Mouse (Mus musculus) limb, embryonic 14.5 days (tissue): ENCODE results near the gene Ube2z. TPM values are rescaled to one million over a fixed set of nuclear protein-coding genes. Genes with fewer than 3 reads are reported as not detected.

Source experiments
- ATAC-seq: fragments of 200-750 bp; cut with Nextera tagmentation; 2 replicates; pipeline ENCODE4 v1.8.0; 2017; ENCODE audit warnings: low read depth, moderate number of reproducible peaks, moderate TSS enrichment; ENCODE audit not compliant: low FRiP score
- DNase-seq: peaks from one replicate; pipeline ENCODE4 v3.0.0-alpha.2; 2015; ENCODE audit warnings: low spot score
- H3K27ac ChIP-seq: fragments of 300-500 bp; sonication (generic); replicated peaks from 2 replicates; pipeline ENCODE4 v1.5.1; 2014; ENCODE audit warnings: low read depth, mild to moderate bottlenecking, low read length, moderate library complexity, mixed read lengths
- H3K27me3 ChIP-seq: fragments of 300-500 bp; sonication (generic); 2 replicates; pipeline ENCODE4 v1.6.1; 2014; ENCODE audit warnings: low read length, mixed read lengths; ENCODE audit not compliant: control insufficient read depth, insufficient read depth
- H3K36me3 ChIP-seq: fragments of 300-500 bp; sonication (generic); 2 replicates; pipeline ENCODE4 v1.6.1; 2014; ENCODE audit warnings: mild to moderate bottlenecking, low read length, moderate library complexity, mixed read lengths; ENCODE audit not compliant: control insufficient read depth, insufficient read depth
- H3K4me1 ChIP-seq: fragments of 300-500 bp; sonication (generic); 2 replicates; pipeline ENCODE4 v1.6.1; 2014; ENCODE audit warnings: antibody characterized with exemption, low read length, mixed read lengths; ENCODE audit not compliant: control insufficient read depth, insufficient read depth
- H3K4me2 ChIP-seq: fragments of 300-500 bp; sonication (generic); replicated peaks from 2 replicates; pipeline ENCODE4 v1.6.1; 2014; ENCODE audit warnings: low read depth, mild to moderate bottlenecking, low read length, moderate library complexity; ENCODE audit not compliant: severe bottlenecking
- H3K4me3 ChIP-seq: fragments of 300-500 bp; sonication (generic); replicated peaks from 2 replicates; pipeline ENCODE4 v1.5.1; 2014; ENCODE audit warnings: low read length
- H3K9ac ChIP-seq: fragments of 300-500 bp; sonication (generic); 2 replicates; pipeline ENCODE4 v1.6.1; 2014; ENCODE audit warnings: mild to moderate bottlenecking, low read depth, low read length, moderate library complexity; ENCODE audit not compliant: severe bottlenecking
- H3K9me3 ChIP-seq: fragments of 300-500 bp; sonication (generic); 2 replicates; pipeline ENCODE4 v1.6.1; 2016; ENCODE audit warnings: low read length; ENCODE audit not compliant: control insufficient read depth
- POLR2A ChIP-seq: fragments of 200-500 bp; IDR thresholded peaks from 2 replicates; pipeline ENCODE4 v1.8.0; 2012; ENCODE audit warnings: inconsistent platforms, mild to moderate bottlenecking, moderate library complexity, borderline replicate concordance; ENCODE audit not compliant: insufficient read depth, insufficient read length; ENCODE audit errors: extremely low read depth
- WGBS: fragments of 180-500 bp; shearing (Covaris S2); extraction: QIAGEN DNeasy Blood & Tissue Kit; methylation state at CpG from one replicate; pipeline ENCODE4 v1.1.7; 2014; 5-methylcytosine and 5-hydroxymethylcytosine counted together
- polyA plus RNA-seq, 2 experiments: library from polyadenylated mRNA; depleted of rRNA in 1 of 2; stranded (reverse) in 1 of 2; unstranded in 1 of 2; fragments of >200 nt; fragmentation: Nextera tagmentation in 1 of 2; extraction: Ambion mirVana in 1 of 2; gene quantifications; 2 replicates each; pipeline versions ENCODE4 v1.2.1 to v1.2.3; 2012 to 2014

The Ube2z gene
- polyA plus RNA-seq, 2 experiments = 40.9 to 68.9 TPM

DNA sequence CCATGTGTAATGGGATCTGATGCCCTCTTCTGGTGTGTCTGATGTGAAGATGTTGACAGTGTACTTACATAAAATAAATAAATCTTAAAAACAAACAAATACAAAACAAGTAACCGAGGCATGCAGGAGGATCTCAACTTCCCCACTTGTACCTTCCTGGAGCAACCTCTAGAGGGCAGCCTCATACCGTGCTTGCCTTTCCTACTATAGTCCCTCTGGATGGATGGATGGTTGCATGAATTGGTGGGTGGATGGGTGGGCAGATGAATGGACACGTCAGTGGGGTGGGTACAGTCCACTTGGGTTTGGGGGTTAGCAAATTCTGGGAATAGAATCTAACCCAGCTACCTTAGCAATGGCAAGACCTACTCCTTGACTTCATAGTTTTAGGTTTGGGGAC is 28.2 kb upstream of the Ube2z start:
- Histone ChIP-seq H3K4me3 (no peak overlapping the region), H3K27me3 (no peaks in the 10 kb centered on the region), H3K4me2 (no peak overlapping the region), H3K36me3 (no peaks in the 10 kb centered on the region), H3K4me1 (no peaks in the 10 kb centered on the region), H3K9ac (no peak overlapping the region), H3K9me3 (no peaks in the 10 kb centered on the region), H3K27ac (no peak overlapping the region)
- DNase-seq (peak; percentile 51), ATAC-seq (no peak; the same call in 1 of the 2 replicates)
- no peak for TF ChIP-seq POLR2A
- WGBS = 12% methylated on average over 3 of the region's 3 CpGs

GRCm38 (mm10) chr11:96092674-96093291 is 27.6 kb upstream of the Ube2z start:
- H3K27me3 ChIP-seq = no peaks in the 10 kb centered on the region
- no peak overlapping the region for H3K4me2 ChIP-seq
- TF ChIP-seq POLR2A = no peak
- no peak overlapping the region for H3K9ac ChIP-seq
- 41% methylated on average over 7 of the region's 7 CpGs for WGBS
- ATAC-seq (no peak), DNase-seq (no peak)
- no peak overlapping the region for H3K27ac ChIP-seq
- H3K4me1 ChIP-seq = no peaks in the 10 kb centered on the region
- H3K4me3 ChIP-seq = no peak overlapping the region
- H3K9me3 ChIP-seq = no peaks in the 10 kb centered on the region
- H3K36me3 ChIP-seq = no peaks in the 10 kb centered on the region

- Histone ChIP-seq H3K9me3 (no peaks in the 10 kb centered on the region), H3K4me3 (no peak overlapping the region), H3K4me2 (no peak overlapping the region), H3K27me3 (no peaks in the 10 kb centered on the region), H3K36me3 (no peaks in the 10 kb centered on the region), H3K4me1 (no peaks in the 10 kb centered on the region), H3K9ac (no peak overlapping the region), H3K27ac (no peak overlapping the region)
- DNase-seq = no peak
- TF ChIP-seq POLR2A = no peak
- WGBS = 59% methylated on average over 2 of the region's 2 CpGs
- no peak for ATAC-seq
These were observed 25.9 kb upstream of the Ube2z start for GRCm38 (mm10) chr11:96091073-96091472.

DNA sequence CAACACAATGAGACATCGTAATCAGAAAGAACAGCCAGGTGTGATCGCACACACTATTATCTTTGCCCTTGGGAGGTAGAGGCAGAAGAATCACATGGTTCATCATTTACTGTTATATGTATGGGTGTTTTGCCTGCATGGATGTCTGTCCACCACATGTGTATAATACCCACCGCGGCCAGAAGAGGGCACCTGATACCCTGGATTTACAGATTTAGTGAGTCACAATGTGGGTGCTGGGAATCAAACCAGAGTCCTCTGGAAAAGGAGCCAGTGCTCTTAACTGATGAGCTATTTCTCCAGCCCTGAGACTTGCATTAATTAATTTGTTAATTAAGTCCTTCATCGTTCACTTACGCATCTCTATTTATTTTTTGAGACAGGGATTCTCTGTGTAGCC is 22.8 kb upstream of the Ube2z start:
- H3K9me3 ChIP-seq = no peaks in the 10 kb centered on the region
- H3K4me3 ChIP-seq = no peak overlapping the region
- ATAC-seq (no peak), DNase-seq (no peak)
- H3K27ac ChIP-seq = no peak overlapping the region
- no peaks in the 10 kb centered on the region for H3K4me1 ChIP-seq
- H3K27me3 ChIP-seq = no peaks in the 10 kb centered on the region
- WGBS = 88% methylated on average over 6 of the region's 6 CpGs
- no peaks in the 10 kb centered on the region for H3K36me3 ChIP-seq
- H3K9ac ChIP-seq = no peak overlapping the region
- no peak for TF ChIP-seq POLR2A
- H3K4me2 ChIP-seq = no peak overlapping the region

DNA sequence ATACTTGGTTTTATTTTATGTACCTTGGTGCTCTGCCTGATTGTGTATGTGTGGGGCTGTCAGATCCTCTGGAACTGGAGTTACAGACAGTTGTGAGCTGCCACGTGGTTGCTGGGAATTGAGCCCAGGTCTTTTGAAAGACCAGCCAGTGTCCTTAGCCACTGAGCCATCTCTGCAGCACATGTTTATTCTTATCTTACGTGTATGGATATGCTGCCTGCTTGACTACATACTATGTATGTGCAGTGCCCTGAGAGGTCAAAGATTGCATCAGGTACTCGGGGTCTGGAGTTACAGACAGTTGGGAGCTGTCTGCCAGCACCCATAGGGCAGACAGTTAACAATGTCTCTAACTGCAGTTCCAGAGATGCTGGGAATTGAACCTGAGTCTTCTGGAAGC is 17.5 kb upstream of the Ube2z start:
- DNase-seq (no peak), ATAC-seq (no peak)
- no peak for TF ChIP-seq POLR2A
- no peak overlapping the region for H3K9ac ChIP-seq
- no peaks in the 10 kb centered on the region for H3K4me1 ChIP-seq
- WGBS = 69% methylated on average over 3 of the region's 3 CpGs
- no peaks in the 10 kb centered on the region for H3K9me3 ChIP-seq
- H3K27ac ChIP-seq = no peak overlapping the region
- H3K4me3 ChIP-seq = no peak overlapping the region
- no peak overlapping the region for H3K4me2 ChIP-seq
- no peaks in the 10 kb centered on the region for H3K36me3 ChIP-seq
- H3K27me3 ChIP-seq = no peaks in the 10 kb centered on the region

DNA sequence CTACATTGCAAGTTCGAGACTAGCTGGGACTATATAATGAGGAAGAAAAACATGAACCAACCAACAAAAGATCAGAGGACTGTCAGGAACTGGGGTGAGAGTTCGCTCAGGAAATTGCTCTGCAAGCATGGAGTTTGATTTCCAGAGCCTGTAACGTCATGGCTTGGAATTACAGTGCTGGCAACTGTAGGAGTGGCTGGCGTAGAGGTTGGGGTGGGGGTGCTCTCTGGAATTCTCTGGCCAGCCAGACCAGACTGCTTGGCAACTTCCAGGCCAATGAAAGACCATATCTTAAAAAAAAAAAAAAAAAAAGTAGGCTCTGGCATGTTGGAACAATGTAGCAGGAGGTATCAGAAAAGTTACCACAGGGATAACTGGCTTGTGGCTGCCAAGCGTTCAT is 15.5 kb upstream of the Ube2z start:
- H3K9me3 ChIP-seq = no peaks in the 10 kb centered on the region
- H3K27me3 ChIP-seq = no peaks in the 10 kb centered on the region
- no peak overlapping the region for H3K4me2 ChIP-seq
- WGBS = 67% methylated on average over 5 of the region's 5 CpGs
- no peaks in the 10 kb centered on the region for H3K36me3 ChIP-seq
- H3K27ac ChIP-seq = no peak overlapping the region
- H3K4me3 ChIP-seq = no peak overlapping the region
- no peak overlapping the region for H3K9ac ChIP-seq
- DNase-seq (no peak), ATAC-seq (no peak)
- no peak for TF ChIP-seq POLR2A
- no peaks in the 10 kb centered on the region for H3K4me1 ChIP-seq
